Mouse (Mus musculus): Measurements from ENCODE around the gene St6gal1. TPM values are rescaled to one million over a fixed set of nuclear protein-coding genes. Genes with fewer than 3 reads are reported as not detected.

The St6gal1 gene
- polyA plus RNA-seq, 1 experiment from 2014 or later: 21.0 TPM

DNA sequence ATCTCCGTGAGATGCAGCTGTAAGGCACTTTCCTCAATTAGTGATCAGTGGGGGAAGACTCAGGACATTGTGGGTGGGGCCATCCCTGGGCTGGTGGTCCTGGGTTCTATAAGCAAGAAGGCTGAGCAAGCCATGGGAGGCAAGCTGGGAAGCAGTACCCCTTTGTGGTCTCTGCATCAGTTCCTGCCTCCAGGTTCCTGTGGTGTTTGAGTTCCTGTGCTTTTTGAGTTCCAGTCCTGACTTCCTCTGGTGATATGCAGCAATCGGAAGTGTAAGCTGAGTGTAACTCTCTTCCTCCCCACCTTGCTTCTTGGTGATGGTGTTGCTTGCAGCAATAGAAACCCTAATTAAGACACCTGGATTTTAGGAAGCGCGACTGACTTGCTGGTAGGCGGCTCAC, 58.4 kb downstream of the St6gal1 start:
- no peak overlapping the region for H3K27ac ChIP-seq (replicated peaks; ENCODE audit: low read depth, low read length)
- no peak overlapping the region for H3K9ac ChIP-seq (ENCODE audit: low read depth, low read length)
- no peaks in the 10 kb centered on the region; the same call in 1 of the 2 replicates for H3K4me1 ChIP-seq (ENCODE audit: control insufficient read depth, insufficient read depth, low read length)
- 80% methylated on average over 5 of the region's 5 CpGs for WGBS
- no peak overlapping the region for H3K4me3 ChIP-seq (ENCODE audit: low read depth, low read length)
- H3K9me3 ChIP-seq (ENCODE audit: control insufficient read depth, low read length): no peaks in the 10 kb centered on the region
- no peaks in the 10 kb centered on the region for H3K36me3 ChIP-seq (ENCODE audit: control insufficient read depth, insufficient read depth, low read length)
- H3K4me2 ChIP-seq (ENCODE audit: low read depth, low read length): no peak overlapping the region
- no peak for DNase-seq (ENCODE audit: low spot score)
- no peak for ATAC-seq (ENCODE audit: low read depth)
- no peaks in the 10 kb centered on the region for H3K27me3 ChIP-seq (replicated peaks; ENCODE audit: control insufficient read depth, insufficient read depth, low read length)

GRCm38 (mm10) chr16:23283677-23284076, 59.1 kb downstream of the St6gal1 start:
- no peaks in the 10 kb centered on the region for H3K9me3 ChIP-seq (ENCODE audit: control insufficient read depth, low read length)
- no peak overlapping the region for H3K27ac ChIP-seq (replicated peaks; ENCODE audit: low read depth, low read length)
- DNase-seq (ENCODE audit: low spot score): no peak
- H3K36me3 ChIP-seq (ENCODE audit: control insufficient read depth, insufficient read depth, low read length): no peaks in the 10 kb centered on the region
- ATAC-seq (ENCODE audit: low read depth): no peak
- H3K4me3 ChIP-seq (ENCODE audit: low read depth, low read length): no peak overlapping the region
- no peak overlapping the region for H3K9ac ChIP-seq (ENCODE audit: low read depth, low read length)
- no peak overlapping the region for H3K4me2 ChIP-seq (ENCODE audit: low read depth, low read length)
- 86% methylated on average over 1 of the region's 1 CpGs for WGBS
- H3K27me3 ChIP-seq (replicated peaks; ENCODE audit: control insufficient read depth, insufficient read depth, low read length): no peaks in the 10 kb centered on the region
- no peaks in the 10 kb centered on the region; the same call in 1 of the 2 replicates for H3K4me1 ChIP-seq (ENCODE audit: control insufficient read depth, insufficient read depth, low read length)

GRCm38 (mm10) chr16:23284470-23285394, 60.2 kb downstream of the St6gal1 start:
- H3K9me3 ChIP-seq (ENCODE audit: control insufficient read depth, low read length): no peaks in the 10 kb centered on the region
- no peak overlapping the region for H3K4me3 ChIP-seq (ENCODE audit: low read depth, low read length)
- H3K27me3 ChIP-seq (replicated peaks; ENCODE audit: control insufficient read depth, insufficient read depth, low read length): no peaks in the 10 kb centered on the region
- no peak overlapping the region for H3K9ac ChIP-seq (ENCODE audit: low read depth, low read length)
- H3K27ac ChIP-seq (replicated peaks; ENCODE audit: low read depth, low read length): no peak overlapping the region
- WGBS: 80% methylated on average over 14 of the region's 15 CpGs
- no peak for ATAC-seq (ENCODE audit: low read depth)
- H3K4me1 ChIP-seq (ENCODE audit: control insufficient read depth, insufficient read depth, low read length): no peaks in the 10 kb centered on the region; the same call in 1 of the 2 replicates
- DNase-seq (ENCODE audit: low spot score): no peak
- no peaks in the 10 kb centered on the region for H3K36me3 ChIP-seq (ENCODE audit: control insufficient read depth, insufficient read depth, low read length)
- no peak overlapping the region for H3K4me2 ChIP-seq (ENCODE audit: low read depth, low read length)

DNA sequence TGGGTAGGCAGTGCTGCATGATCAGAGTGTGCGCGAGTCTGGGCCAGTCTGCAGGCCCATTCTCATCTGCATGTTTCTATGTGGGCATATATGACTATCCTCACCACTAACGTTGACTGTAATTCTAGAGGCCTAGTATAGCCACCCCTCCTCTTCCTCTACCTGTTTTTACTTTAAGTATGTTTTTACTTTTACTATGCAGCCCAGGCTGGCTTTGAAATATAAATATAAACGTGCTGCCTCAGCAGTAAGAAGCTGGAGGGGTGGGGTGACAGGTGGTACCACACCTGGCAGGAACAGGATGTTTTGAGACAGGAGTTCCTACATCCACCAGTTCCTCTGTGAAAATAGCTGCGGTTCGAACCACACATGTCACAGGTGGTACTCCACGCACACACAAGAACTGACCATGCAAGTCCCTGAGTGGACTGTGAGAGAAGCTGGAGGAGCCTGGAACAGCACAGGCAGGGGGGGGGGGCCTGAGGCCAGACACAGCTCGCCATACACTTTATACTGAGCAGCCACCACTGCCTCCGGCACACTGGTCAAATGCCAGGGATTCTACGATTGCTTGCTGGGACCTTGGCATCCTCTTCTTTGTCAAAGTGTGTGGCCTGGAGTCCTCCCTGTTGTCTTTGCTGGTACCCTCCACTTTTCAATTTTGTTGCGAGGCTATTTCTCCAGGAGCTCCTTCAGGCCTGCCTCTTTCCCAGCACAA, 62.0 kb downstream of the St6gal1 start:
- no peak overlapping the region for H3K4me2 ChIP-seq (ENCODE audit: low read depth, low read length)
- no peak for DNase-seq (ENCODE audit: low spot score)
- no peaks in the 10 kb centered on the region for H3K36me3 ChIP-seq (ENCODE audit: control insufficient read depth, insufficient read depth, low read length)
- H3K27ac ChIP-seq (replicated peaks; ENCODE audit: low read depth, low read length): no peak overlapping the region
- no peaks in the 10 kb centered on the region for H3K9me3 ChIP-seq (ENCODE audit: control insufficient read depth, low read length)
- no peaks in the 10 kb centered on the region for H3K27me3 ChIP-seq (replicated peaks; ENCODE audit: control insufficient read depth, insufficient read depth, low read length)
- H3K9ac ChIP-seq (ENCODE audit: low read depth, low read length): no peak overlapping the region
- H3K4me1 ChIP-seq (ENCODE audit: control insufficient read depth, insufficient read depth, low read length): no peaks in the 10 kb centered on the region
- ATAC-seq (ENCODE audit: low read depth): no peak
- WGBS: 81% methylated on average over 11 of the region's 11 CpGs
- H3K4me3 ChIP-seq (ENCODE audit: low read depth, low read length): no peak overlapping the region

DNA sequence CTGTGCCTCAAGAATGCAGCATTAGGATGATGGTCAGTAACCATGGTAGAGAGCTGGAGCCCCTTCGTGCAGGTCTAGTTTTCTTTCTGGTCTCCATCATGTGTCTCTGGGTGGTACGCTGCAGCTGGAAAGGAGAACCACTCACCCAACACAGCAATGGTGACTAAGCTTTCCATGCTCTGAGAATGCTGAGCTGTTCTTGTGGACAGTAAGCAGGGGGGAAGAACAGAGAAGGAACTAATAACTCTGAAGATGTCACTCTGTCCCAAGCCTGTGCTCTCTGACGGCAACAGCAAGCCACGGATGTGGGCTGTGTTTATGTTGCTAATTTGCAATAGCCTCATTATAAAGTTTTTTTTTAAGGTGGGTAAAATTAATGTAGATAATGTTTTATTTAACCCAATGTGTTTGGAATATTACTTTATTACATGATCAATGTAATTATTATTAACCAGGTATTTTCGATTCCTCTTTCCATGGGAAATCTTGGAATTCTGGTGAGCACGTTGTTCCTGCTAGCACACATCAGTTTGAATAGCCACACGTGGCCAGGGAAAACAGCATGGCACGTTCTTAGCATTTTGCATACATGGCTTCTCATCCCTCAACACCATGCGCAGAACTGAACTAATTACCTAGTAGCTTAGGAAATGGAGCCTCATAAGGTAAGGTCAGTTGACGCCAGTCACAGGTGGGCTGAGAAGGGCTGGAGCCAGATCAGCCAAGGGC, 62.9 kb downstream of the St6gal1 start:
- Histone ChIP-seq H3K36me3 (ENCODE audit: control insufficient read depth, insufficient read depth, low read length) (no peaks in the 10 kb centered on the region), H3K4me3 (ENCODE audit: low read depth, low read length) (no peak overlapping the region), H3K9me3 (ENCODE audit: control insufficient read depth, low read length) (no peaks in the 10 kb centered on the region), H3K4me2 (ENCODE audit: low read depth, low read length) (no peak overlapping the region), H3K27ac (replicated peaks; ENCODE audit: low read depth, low read length) (no peak overlapping the region), H3K4me1 (ENCODE audit: control insufficient read depth, insufficient read depth, low read length) (no peaks in the 10 kb centered on the region), H3K9ac (ENCODE audit: low read depth, low read length) (no peak overlapping the region), H3K27me3 (replicated peaks; ENCODE audit: control insufficient read depth, insufficient read depth, low read length) (no peaks in the 10 kb centered on the region)
- no peak for ATAC-seq (ENCODE audit: low read depth)
- whole genome bisulfite sequencing: 90% methylated on average over 10 of the region's 10 CpGs
- no peak for DNase-seq (ENCODE audit: low spot score)

DNA sequence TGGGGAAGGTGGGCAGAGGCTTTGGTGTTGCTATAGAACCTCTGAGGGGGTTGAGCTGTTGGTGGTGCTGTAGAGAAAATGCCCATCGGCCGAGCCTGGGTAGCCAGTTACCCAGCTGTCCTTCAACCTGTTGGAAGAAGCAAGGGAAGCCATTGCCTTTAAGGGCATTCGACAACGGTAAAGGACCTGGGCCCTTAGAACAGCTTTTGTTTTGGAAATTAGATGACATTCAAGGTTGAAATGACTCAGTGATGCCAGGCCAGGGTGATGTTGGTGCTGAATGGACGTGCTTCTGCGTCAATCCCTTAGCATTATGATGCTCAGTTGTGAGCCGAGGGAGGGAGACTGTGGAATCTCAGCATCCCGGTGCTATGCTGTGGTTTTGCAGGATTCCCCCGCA, 63.6 kb downstream of the St6gal1 start:
- no peaks in the 10 kb centered on the region for H3K9me3 ChIP-seq (ENCODE audit: control insufficient read depth, low read length)
- H3K36me3 ChIP-seq (ENCODE audit: control insufficient read depth, insufficient read depth, low read length): no peaks in the 10 kb centered on the region
- no peaks in the 10 kb centered on the region for H3K4me1 ChIP-seq (ENCODE audit: control insufficient read depth, insufficient read depth, low read length)
- WGBS: 93% methylated on average over 9 of the region's 9 CpGs
- H3K27ac ChIP-seq (replicated peaks; ENCODE audit: low read depth, low read length): no peak overlapping the region
- H3K9ac ChIP-seq (ENCODE audit: low read depth, low read length): no peak overlapping the region
- no peak overlapping the region for H3K4me3 ChIP-seq (ENCODE audit: low read depth, low read length)
- no peak for ATAC-seq (ENCODE audit: low read depth)
- no peak overlapping the region for H3K4me2 ChIP-seq (ENCODE audit: low read depth, low read length)
- H3K27me3 ChIP-seq (replicated peaks; ENCODE audit: control insufficient read depth, insufficient read depth, low read length): no peaks in the 10 kb centered on the region
- DNase-seq (ENCODE audit: low spot score): no peak

GRCm38 (mm10) chr16:23289424-23289823, 64.9 kb downstream of the St6gal1 start:
- no peak for ATAC-seq (ENCODE audit: low read depth)
- no peaks in the 10 kb centered on the region for H3K27me3 ChIP-seq (replicated peaks; ENCODE audit: control insufficient read depth, insufficient read depth, low read length)
- 91% methylated on average over 6 of the region's 6 CpGs for WGBS

DNA sequence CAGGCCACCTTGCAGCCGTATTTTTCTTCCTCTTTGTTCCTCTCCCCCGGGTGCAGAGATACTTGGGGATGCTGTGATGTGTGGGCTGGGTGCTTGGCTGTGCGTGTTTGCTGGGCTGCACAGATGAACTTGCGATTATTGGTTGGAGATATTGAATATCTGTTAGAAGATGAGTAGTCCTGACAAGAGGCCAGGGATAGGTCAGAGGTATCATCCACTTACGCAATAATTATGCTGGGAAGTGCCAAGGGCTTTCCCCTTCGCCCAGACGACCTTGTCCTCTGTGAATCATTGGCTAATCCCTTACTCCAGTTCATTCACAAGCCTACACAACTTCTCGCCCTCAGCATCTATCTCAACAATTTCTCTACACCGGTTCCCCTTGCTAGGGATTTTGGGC, 65.6 kb downstream of the St6gal1 start:
- WGBS: 90% methylated on average over 9 of the region's 9 CpGs
- Histone ChIP-seq H3K9ac (ENCODE audit: low read depth, low read length) (no peak overlapping the region), H3K4me1 (ENCODE audit: control insufficient read depth, insufficient read depth, low read length) (no peaks in the 10 kb centered on the region), H3K36me3 (ENCODE audit: control insufficient read depth, insufficient read depth, low read length) (no peaks in the 10 kb centered on the region), H3K4me2 (ENCODE audit: low read depth, low read length) (no peak overlapping the region), H3K4me3 (ENCODE audit: low read depth, low read length) (no peak overlapping the region), H3K27me3 (replicated peaks; ENCODE audit: control insufficient read depth, insufficient read depth, low read length) (no peaks in the 10 kb centered on the region), H3K27ac (replicated peaks; ENCODE audit: low read depth, low read length) (no peak overlapping the region), H3K9me3 (ENCODE audit: control insufficient read depth, low read length) (no peaks in the 10 kb centered on the region)
- DNase-seq (ENCODE audit: low spot score): no peak
- no peak for ATAC-seq (ENCODE audit: low read depth)

More at GRCm38 (mm10) chr16:23289424-23289823, 64.9 kb downstream of the St6gal1 start:
- H3K4me2 ChIP-seq (ENCODE audit: low read depth, low read length): no peak overlapping the region
- no peak overlapping the region for H3K4me3 ChIP-seq (ENCODE audit: low read depth, low read length)
- no peaks in the 10 kb centered on the region for H3K36me3 ChIP-seq (ENCODE audit: control insufficient read depth, insufficient read depth, low read length)
- no peak overlapping the region for H3K27ac ChIP-seq (replicated peaks; ENCODE audit: low read depth, low read length)
- no peak for DNase-seq (ENCODE audit: low spot score)
- H3K4me1 ChIP-seq (ENCODE audit: control insufficient read depth, insufficient read depth, low read length): no peaks in the 10 kb centered on the region
- H3K9me3 ChIP-seq (ENCODE audit: control insufficient read depth, low read length): no peaks in the 10 kb centered on the region
- H3K9ac ChIP-seq (ENCODE audit: low read depth, low read length): no peak overlapping the region
